Mouse (Mus musculus) lung, postnatal 0 days (tissue): ENCODE data around the gene Ganc. TPM values are rescaled to one million over a fixed set of nuclear protein-coding genes. Genes with fewer than 3 reads are reported as not detected.

Source experiments
- ATAC-seq: fragments of 200-750 bp; cut with Nextera tagmentation; 2 replicates; pipeline ENCODE4 v1.8.0; 2017; ENCODE audit warnings: moderate library complexity
- DNase-seq: peaks from one replicate; pipeline ENCODE4 v3.0.0-alpha.2; 2016; ENCODE audit warnings: low spot score
- H3K27ac ChIP-seq: fragments of 300-500 bp; sonication (generic); 2 replicates; pipeline ENCODE4 v1.5.1; 2014; ENCODE audit warnings: antibody characterized with exemption, mild to moderate bottlenecking, low read length, mixed read lengths
- H3K27me3 ChIP-seq: fragments of 300-500 bp; sonication (generic); replicated peaks from 2 replicates; pipeline ENCODE4 v1.6.1; 2014; ENCODE audit warnings: low read length, mixed read lengths; ENCODE audit not compliant: insufficient read depth
- H3K36me3 ChIP-seq: fragments of 300-500 bp; sonication (generic); 2 replicates; pipeline ENCODE4 v1.6.1; 2014; ENCODE audit warnings: low read length, mixed read lengths; ENCODE audit not compliant: insufficient read depth
- H3K4me1 ChIP-seq: fragments of 300-500 bp; sonication (generic); 2 replicates; pipeline ENCODE4 v1.6.1; 2014; ENCODE audit warnings: antibody characterized with exemption, low read depth, low read length, mixed read lengths; ENCODE audit not compliant: insufficient read depth
- H3K4me2 ChIP-seq: fragments of 300-500 bp; sonication (generic); replicated peaks from 2 replicates; pipeline ENCODE4 v1.6.1; 2014; ENCODE audit warnings: low read depth, mild to moderate bottlenecking, low read length, moderate library complexity, mixed read lengths
- H3K4me3 ChIP-seq: fragments of 300-500 bp; sonication (generic); 2 replicates; pipeline ENCODE4 v1.5.1; 2014; ENCODE audit warnings: low read depth, low read length
- H3K9ac ChIP-seq: fragments of 300-500 bp; sonication (generic); replicated peaks from 2 replicates; pipeline ENCODE4 v1.6.1; 2014; ENCODE audit warnings: low read depth, mild to moderate bottlenecking
- H3K9me3 ChIP-seq: fragments of 300-500 bp; sonication (generic); 2 replicates; pipeline ENCODE4 v1.6.1; 2016; ENCODE audit warnings: low read length, mixed read lengths
- CTCF ChIP-seq: IDR thresholded peaks from 2 replicates; pipeline ENCODE4 v1.5.1; 2016; ENCODE audit warnings: antibody characterized with exemption, mild to moderate bottlenecking
- EP300 ChIP-seq: IDR thresholded peaks from 2 replicates; pipeline ENCODE4 v1.6.1; 2016; ENCODE audit warnings: antibody characterized with exemption, mild to moderate bottlenecking, control low read depth
- WGBS: fragments of 180-500 bp; shearing (Covaris S2); extraction: QIAGEN DNeasy Blood & Tissue Kit; methylation state at CpG from one replicate; pipeline ENCODE4 v1.1.7; 2014; 5-methylcytosine and 5-hydroxymethylcytosine counted together
- polyA plus RNA-seq: library from polyadenylated mRNA; unstranded; fragments of >200 nt; fragmentation: Nextera tagmentation; extraction: Ambion mirVana; gene quantifications from 2 replicates; pipeline ENCODE4 v1.2.1, GENCODE M21; 2015

The Ganc gene
- polyA plus RNA-seq, 1 experiment from 2014 or later, result 11.5 TPM

DNA sequence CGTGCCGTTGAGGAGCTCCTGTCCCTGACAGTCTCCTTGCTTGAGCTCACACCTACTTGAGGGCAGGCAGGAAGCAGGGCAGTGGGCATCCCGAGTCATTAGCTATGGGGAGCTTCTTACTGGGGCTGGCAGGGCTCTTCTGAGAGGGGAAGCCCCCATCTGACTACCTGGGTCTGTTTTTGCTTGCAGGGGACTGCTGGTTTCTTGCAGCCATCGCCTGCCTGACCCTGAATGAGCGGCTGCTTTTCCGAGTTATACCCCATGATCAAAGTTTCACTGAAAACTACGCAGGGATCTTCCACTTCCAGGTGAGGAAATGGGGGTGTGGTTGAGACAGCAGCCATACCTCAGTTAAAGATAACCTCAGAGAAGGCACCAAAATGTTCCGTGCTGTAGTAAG is 78.2 kb downstream of the Ganc start:
- TF ChIP-seq EP300 (no peak), CTCF (no peak)
- Histone ChIP-seq H3K27ac (no peak overlapping the region), H3K4me3 (no peak overlapping the region), H3K9me3 (no peaks in the 10 kb centered on the region), H3K27me3 (no peaks in the 10 kb centered on the region), H3K9ac (no peak overlapping the region), H3K36me3 (no peaks in the 10 kb centered on the region), H3K4me1 (no peaks in the 10 kb centered on the region), H3K4me2 (no peak overlapping the region)
- DNase-seq, result no peak
- 47% methylated on average over 8 of the region's 8 CpGs for WGBS
- ATAC-seq, result no peak

- Histone ChIP-seq H3K27me3 (no peaks in the 10 kb centered on the region), H3K4me3 (no peak overlapping the region), H3K27ac (no peak overlapping the region), H3K9ac (no peak overlapping the region), H3K4me1 (no peaks in the 10 kb centered on the region), H3K4me2 (no peak overlapping the region), H3K36me3 (no peaks in the 10 kb centered on the region), H3K9me3 (no peaks in the 10 kb centered on the region)
- DNase-seq, result peak; percentile 32
- 53% methylated on average over 8 of the region's 8 CpGs for WGBS
- TF ChIP-seq EP300, result no peak
- TF ChIP-seq CTCF, result no peak
- ATAC-seq, result peak; percentile 60
Measured at GRCm38 (mm10) chr2:120482506-120483389, 79.1 kb downstream of the Ganc start.

DNA sequence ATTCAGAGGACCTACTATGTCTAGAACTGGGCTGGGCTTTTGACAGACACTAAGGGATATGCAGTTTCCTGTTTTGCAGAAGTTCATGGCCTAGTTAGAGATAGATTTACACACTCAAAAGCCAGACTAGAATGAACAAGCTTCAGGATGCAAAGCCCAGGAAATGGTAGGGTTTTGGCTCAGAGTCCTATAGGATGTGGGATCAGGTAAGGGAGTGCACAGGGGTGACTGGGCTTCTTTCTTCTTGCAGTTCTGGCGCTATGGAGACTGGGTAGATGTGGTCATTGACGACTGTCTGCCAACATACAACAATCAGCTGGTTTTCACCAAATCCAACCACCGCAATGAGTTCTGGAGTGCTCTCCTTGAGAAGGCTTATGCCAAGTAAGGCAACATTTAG is 80.5 kb downstream of the Ganc start:
- H3K36me3 ChIP-seq, result no peaks in the 10 kb centered on the region
- TF ChIP-seq EP300 (no peak), CTCF (no peak)
- no peak overlapping the region for H3K9ac ChIP-seq
- DNase-seq (no peak), ATAC-seq (no peak)
- 85% methylated on average over 3 of the region's 3 CpGs for WGBS
- H3K27ac ChIP-seq, result no peak overlapping the region
- H3K4me1 ChIP-seq, result no peaks in the 10 kb centered on the region
- H3K9me3 ChIP-seq, result no peaks in the 10 kb centered on the region
- H3K4me2 ChIP-seq, result no peak overlapping the region
- H3K27me3 ChIP-seq, result no peaks in the 10 kb centered on the region
- no peak overlapping the region for H3K4me3 ChIP-seq

DNA sequence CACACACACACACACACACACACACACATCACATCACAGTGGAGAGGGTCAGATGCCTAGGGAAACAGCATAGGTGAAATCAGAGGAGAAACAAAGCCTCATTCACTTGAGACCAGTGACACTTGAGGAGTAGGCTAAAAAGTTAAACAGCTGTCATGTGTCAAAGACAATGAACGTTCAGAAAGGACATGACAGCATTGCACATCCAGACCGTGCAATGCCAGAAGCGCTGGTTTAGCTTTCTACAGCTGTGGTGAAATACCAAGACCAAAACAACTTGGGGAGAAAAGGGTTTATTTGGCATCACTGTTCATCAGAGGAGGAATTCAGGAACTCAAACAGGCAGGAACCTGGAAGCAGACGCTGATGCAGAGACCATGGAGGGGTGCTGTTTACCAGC is 89.6 kb downstream of the Ganc start:
- no peak overlapping the region for H3K4me3 ChIP-seq
- H3K27me3 ChIP-seq, result no peaks in the 10 kb centered on the region
- no peak for TF ChIP-seq CTCF
- no peak for TF ChIP-seq EP300
- H3K27ac ChIP-seq, result no peak overlapping the region
- no peaks in the 10 kb centered on the region for H3K9me3 ChIP-seq
- ATAC-seq (peak; percentile 67), DNase-seq (peak; percentile 63)
- H3K36me3 ChIP-seq, result no peaks in the 10 kb centered on the region
- 23% methylated on average over 4 of the region's 4 CpGs for WGBS
- no peaks in the 10 kb centered on the region for H3K4me1 ChIP-seq
- H3K9ac ChIP-seq, result no peak overlapping the region
- H3K4me2 ChIP-seq, result no peak overlapping the region

DNA sequence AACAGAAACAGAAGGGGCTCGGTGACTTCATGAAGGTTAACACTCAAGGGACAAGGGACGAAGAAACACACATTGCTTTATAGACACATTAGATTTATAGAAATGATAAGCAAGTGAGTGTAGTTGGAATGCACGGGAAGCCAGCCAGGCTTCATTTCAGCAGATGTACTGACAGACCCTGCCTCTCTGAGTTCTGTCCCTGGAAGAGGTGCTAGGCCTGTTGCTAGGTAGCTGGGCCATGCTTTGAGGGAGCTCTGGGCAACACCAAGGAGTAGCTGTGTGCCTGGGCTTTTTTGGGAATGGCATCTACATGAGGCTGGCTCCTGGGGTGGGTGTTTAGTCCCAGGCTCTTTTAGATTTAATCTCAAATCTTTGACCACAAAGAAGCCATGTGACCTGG is 92.8 kb downstream of the Ganc start:
- Histone ChIP-seq H3K4me1 (peaks cover 3% of the 10 kb centered on the region; the same call in 1 of the 2 replicates), H3K9ac (no peak overlapping the region), H3K36me3 (no peaks in the 10 kb centered on the region), H3K27ac (no peak overlapping the region), H3K4me2 (no peak overlapping the region), H3K9me3 (no peaks in the 10 kb centered on the region), H3K4me3 (no peak overlapping the region), H3K27me3 (no peaks in the 10 kb centered on the region)
- ATAC-seq (no peak), DNase-seq (no peak)
- 43% methylated on average over 3 of the region's 3 CpGs for whole genome bisulfite sequencing
- TF ChIP-seq CTCF (no peak), EP300 (no peak)

DNA sequence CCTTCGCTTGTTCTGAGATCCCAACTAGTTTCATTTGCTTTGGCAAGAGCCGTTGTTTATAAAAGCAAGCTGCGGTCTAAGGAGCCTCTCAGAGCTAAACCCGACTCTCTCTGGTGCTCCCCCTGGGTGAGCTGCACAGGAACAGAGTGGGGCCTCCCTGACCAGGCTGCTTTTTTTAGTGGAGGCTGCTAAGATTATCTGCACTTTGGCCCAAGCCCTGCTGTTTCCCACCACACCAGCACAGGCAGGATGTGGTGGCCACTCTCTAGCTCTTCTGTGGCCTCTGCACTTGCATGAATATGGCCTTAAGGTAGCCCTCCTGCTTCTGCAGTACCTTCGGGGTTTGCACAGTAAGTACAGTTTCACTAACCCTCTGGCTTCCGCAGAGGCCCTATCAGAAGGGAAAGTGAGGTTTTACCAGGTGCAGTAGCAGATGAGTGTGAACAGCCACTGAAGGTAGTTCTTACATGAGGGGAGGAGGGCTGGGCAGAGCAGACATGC is 96.3 kb downstream of the Ganc start:
- peaks cover 3% of the 10 kb centered on the region; the same call in 1 of the 2 replicates for H3K4me1 ChIP-seq
- peak; percentile 19; the same call in 1 of the 2 replicates for TF ChIP-seq CTCF
- no peak for TF ChIP-seq EP300
- ATAC-seq (no peak), DNase-seq (peak; percentile 12)
- no peaks in the 10 kb centered on the region for H3K9me3 ChIP-seq
- H3K36me3 ChIP-seq, result no peaks in the 10 kb centered on the region
- H3K4me2 ChIP-seq, result no peak overlapping the region
- WGBS, result 24% methylated on average over 6 of the region's 6 CpGs
- H3K4me3 ChIP-seq, result no peak overlapping the region
- H3K27ac ChIP-seq, result no peak overlapping the region
- H3K27me3 ChIP-seq, result no peaks in the 10 kb centered on the region
- no peak overlapping the region for H3K9ac ChIP-seq
